Mouse (Mus musculus) testis, adult 2 months (tissue): Measurements from ENCODE around the gene Magi1. TPM values are rescaled to one million over a fixed set of nuclear protein-coding genes. Genes with fewer than 3 reads are reported as not detected.
A peak's percentile ranks its signal among the peaks of the same experiment; 100 is the strongest.

Experiments used
- H3K27ac ChIP-seq: fragments of 200-500 bp; 2 replicates; pipeline ENCODE4 v1.5.1; 2012; ENCODE audit warnings: low read depth, low read length; ENCODE audit not compliant: control insufficient read depth, insufficient read depth
- H3K27me3 ChIP-seq: fragments of 200-500 bp; 2 replicates; pipeline ENCODE4 v1.6.1; 2012; ENCODE audit warnings: mild to moderate bottlenecking, low read length, moderate library complexity; ENCODE audit not compliant: control insufficient read depth, insufficient read depth
- H3K36me3 ChIP-seq: fragments of 200-500 bp; 2 replicates; pipeline ENCODE4 v1.6.1; 2012; ENCODE audit warnings: mild to moderate bottlenecking, low read length; ENCODE audit not compliant: control insufficient read depth, insufficient read depth
- H3K4me1 ChIP-seq: fragments of 200-500 bp; 2 replicates; pipeline ENCODE4 v1.6.1; 2012; ENCODE audit warnings: low read length; ENCODE audit not compliant: control insufficient read depth, insufficient read depth
- H3K4me3 ChIP-seq: fragments of 200-500 bp; 2 replicates; pipeline ENCODE4 v1.5.1; 2012; ENCODE audit warnings: low read depth, mild to moderate bottlenecking, low read length, moderate library complexity, mixed read lengths; ENCODE audit not compliant: control insufficient read depth
- CTCF ChIP-seq: fragments of 200-500 bp; IDR thresholded peaks from 2 replicates; pipeline ENCODE4 v1.5.1; 2012; ENCODE audit warnings: low read depth, mild to moderate bottlenecking, inconsistent platforms, low read length, moderate library complexity; ENCODE audit not compliant: control insufficient read depth, insufficient read depth, insufficient replicate concordance
- POLR2A ChIP-seq: fragments of 200-500 bp; IDR thresholded peaks from 2 replicates; pipeline ENCODE4 v1.6.1; 2012; ENCODE audit warnings: low read depth, mild to moderate bottlenecking, inconsistent platforms, low read length, moderate library complexity; ENCODE audit not compliant: control insufficient read depth
- polyA plus RNA-seq: library from polyadenylated mRNA; depleted of rRNA; stranded (reverse); fragments of >200 nt; gene quantifications from 2 replicates; pipeline ENCODE4 v1.2.3, GENCODE M21; 2012

Magi1 gene
- polyA plus RNA-seq, 1 experiment: 11.1 TPM

- Histone ChIP-seq H3K27ac (no peak overlapping the region), H3K4me1 (no peaks in the 10 kb centered on the region; the same call in 1 of the 2 replicates), H3K36me3 (no peaks in the 10 kb centered on the region), H3K27me3 (no peaks in the 10 kb centered on the region), H3K4me3 (no peak overlapping the region)
- no peak for TF ChIP-seq POLR2A
- TF ChIP-seq CTCF: no peak
Measured at GRCm38 (mm10) chr6:94141496-94141895, 142.2 kb downstream of the Magi1 start.

- Histone ChIP-seq H3K4me3 (no peak overlapping the region), H3K27me3 (no peaks in the 10 kb centered on the region), H3K27ac (no peak overlapping the region), H3K4me1 (no peaks in the 10 kb centered on the region), H3K36me3 (no peaks in the 10 kb centered on the region)
- TF ChIP-seq POLR2A: no peak
- no peak for TF ChIP-seq CTCF
Measured at GRCm38 (mm10) chr6:94139952-94140414, 143.7 kb downstream of the Magi1 start.

- no peak overlapping the region for H3K27ac ChIP-seq
- no peaks in the 10 kb centered on the region for H3K27me3 ChIP-seq
- no peaks in the 10 kb centered on the region for H3K36me3 ChIP-seq
- H3K4me1 ChIP-seq: no peaks in the 10 kb centered on the region
- no peak overlapping the region for H3K4me3 ChIP-seq
- no peak for TF ChIP-seq POLR2A
- TF ChIP-seq CTCF: no peak
Measured at GRCm38 (mm10) chr6:94136693-94137092, 147.0 kb downstream of the Magi1 start.

DNA sequence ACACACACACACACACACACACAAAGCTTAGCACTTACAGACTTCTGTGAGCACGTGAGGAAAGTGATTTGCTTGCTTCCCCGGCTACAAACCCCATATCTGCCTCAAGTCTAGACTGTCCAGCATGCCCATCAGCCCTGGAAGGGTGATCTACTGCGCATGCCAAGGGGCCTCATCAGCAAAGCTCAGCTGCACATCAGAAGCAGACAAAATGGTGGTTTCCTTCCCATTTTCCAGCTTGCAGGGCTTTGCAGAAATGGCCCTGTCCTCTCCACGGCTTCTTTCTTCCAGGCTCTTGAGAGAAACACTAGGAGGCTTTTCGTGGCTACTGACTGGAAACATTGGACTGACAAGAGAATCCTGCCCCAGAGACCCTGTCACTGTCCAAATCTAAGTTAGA, 149.6 kb downstream of the Magi1 start:
- H3K4me3 ChIP-seq: no peak overlapping the region
- H3K27me3 ChIP-seq: no peaks in the 10 kb centered on the region
- no peaks in the 10 kb centered on the region for H3K36me3 ChIP-seq
- no peak overlapping the region for H3K27ac ChIP-seq
- no peaks in the 10 kb centered on the region for H3K4me1 ChIP-seq
- TF ChIP-seq POLR2A (no peak), CTCF (no peak)

GRCm38 (mm10) chr6:94131999-94132398, 151.7 kb downstream of the Magi1 start:
- Histone ChIP-seq H3K27me3 (no peaks in the 10 kb centered on the region), H3K36me3 (no peaks in the 10 kb centered on the region), H3K27ac (no peak overlapping the region), H3K4me1 (no peaks in the 10 kb centered on the region), H3K4me3 (no peak overlapping the region)
- TF ChIP-seq CTCF (no peak), POLR2A (no peak)

GRCm38 (mm10) chr6:94130389-94130788, 153.3 kb downstream of the Magi1 start:
- Histone ChIP-seq H3K27me3 (no peaks in the 10 kb centered on the region), H3K36me3 (no peaks in the 10 kb centered on the region)

DNA sequence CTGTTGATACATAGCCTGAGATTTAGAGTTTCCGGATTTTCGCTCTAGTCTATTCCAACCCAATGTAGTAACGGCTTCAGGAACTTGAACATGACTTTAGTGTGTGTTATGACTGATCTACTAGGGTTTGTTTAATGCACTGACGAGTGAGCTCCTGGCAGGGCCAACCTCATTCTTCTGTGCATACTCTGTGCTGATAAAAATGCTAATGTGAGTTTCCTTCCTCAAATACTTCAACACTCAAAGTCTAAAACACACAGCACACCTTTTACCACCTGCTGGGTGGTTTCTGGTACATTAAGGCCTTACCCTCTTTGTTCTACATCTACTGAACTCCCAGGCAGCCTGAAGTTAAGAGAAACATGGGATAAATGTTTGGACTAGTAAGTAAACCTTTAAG, 157.0 kb downstream of the Magi1 start:
- H3K4me3 ChIP-seq: no peak overlapping the region
- no peaks in the 10 kb centered on the region for H3K27me3 ChIP-seq
- TF ChIP-seq POLR2A (no peak), CTCF (no peak)
- no peak overlapping the region for H3K27ac ChIP-seq
- no peaks in the 10 kb centered on the region for H3K4me1 ChIP-seq
- no peaks in the 10 kb centered on the region for H3K36me3 ChIP-seq

More at GRCm38 (mm10) chr6:94130389-94130788, 153.3 kb downstream of the Magi1 start:
- Histone ChIP-seq H3K4me3 (peak overlapping the region; percentile 32; the same call in 1 of the 2 replicates), H3K27ac (no peak overlapping the region), H3K4me1 (no peaks in the 10 kb centered on the region)
- TF ChIP-seq POLR2A: no peak; the same call in 1 of the 2 replicates
- TF ChIP-seq CTCF: no peak

DNA sequence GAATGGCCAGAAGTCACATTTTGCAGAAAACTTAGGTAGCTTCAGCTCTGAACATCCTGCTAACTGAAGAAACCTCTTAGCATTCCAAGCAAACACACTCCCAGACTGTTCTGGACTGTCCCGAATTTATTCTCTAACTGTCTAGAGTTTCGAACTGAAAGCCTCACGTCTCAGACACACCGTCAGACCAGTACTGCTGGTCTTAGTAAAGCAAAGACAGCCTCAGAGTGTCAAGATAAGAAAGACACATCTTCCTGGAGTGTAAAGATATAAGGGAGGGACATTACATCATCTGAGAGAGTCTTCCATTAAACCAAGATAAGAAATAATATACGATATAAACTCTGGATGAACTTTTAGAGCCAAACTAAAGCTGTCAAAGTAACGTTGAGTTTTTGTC, 158.6 kb downstream of the Magi1 start:
- Histone ChIP-seq H3K36me3 (no peaks in the 10 kb centered on the region), H3K27ac (no peak overlapping the region), H3K27me3 (no peaks in the 10 kb centered on the region), H3K4me3 (no peak overlapping the region), H3K4me1 (no peaks in the 10 kb centered on the region)
- TF ChIP-seq POLR2A (no peak), CTCF (no peak)
